Mouse (Mus musculus): ENCODE results near the gene Arsa.

The Arsa gene

GRCm38 (mm10) chr15:89477091-89477491 lies at the start of gene Arsa:
Gene Arsa (minus strand): TSS chr15:89477425.
- in situ Hi-C loops (cut with MboI; ENCODE audit: low pct_unique_long_range_greater_than_20kb in 1 of 2, low sequenced_read_pairs in 2 of 2, unreplicated experiment in 1 of 2), result no loop called here

GRCm38 (mm10) chr15:89526776-89527325 lies 49.6 kb upstream of the Arsa start:
- in situ Hi-C loops (cut with MboI; ENCODE audit: low pct_unique_long_range_greater_than_20kb in 1 of 2, low sequenced_read_pairs in 2 of 2, unreplicated experiment in 1 of 2), result no loop called here

- in situ Hi-C loops (cut with MboI; ENCODE audit: low pct_unique_long_range_greater_than_20kb in 1 of 2, low sequenced_read_pairs in 2 of 2, unreplicated experiment in 1 of 2), result no loop called here
These were observed 48.7 kb upstream of the Arsa start for GRCm38 (mm10) chr15:89525896-89526295.

- in situ Hi-C loops (cut with MboI; ENCODE audit: low pct_unique_long_range_greater_than_20kb in 1 of 2, low sequenced_read_pairs in 2 of 2, unreplicated experiment in 1 of 2), result no loop called here
These were observed 48.2 kb upstream of the Arsa start for GRCm38 (mm10) chr15:89525464-89525863.

- in situ Hi-C loops (cut with MboI; ENCODE audit: low pct_unique_long_range_greater_than_20kb in 1 of 2, low sequenced_read_pairs in 2 of 2, unreplicated experiment in 1 of 2), result no loop called here
These were observed 47.6 kb upstream of the Arsa start for GRCm38 (mm10) chr15:89524611-89525415.

GRCm38 (mm10) chr15:89524001-89524571 lies 46.9 kb upstream of the Arsa start:
- in situ Hi-C loops (cut with MboI; ENCODE audit: low pct_unique_long_range_greater_than_20kb in 1 of 2, low sequenced_read_pairs in 2 of 2, unreplicated experiment in 1 of 2), result no loop called here

- in situ Hi-C loops (cut with MboI; ENCODE audit: low pct_unique_long_range_greater_than_20kb in 1 of 2, low sequenced_read_pairs in 2 of 2, unreplicated experiment in 1 of 2), result no loop called here
These were observed 46.1 kb upstream of the Arsa start for GRCm38 (mm10) chr15:89523283-89523832.

- in situ Hi-C loops (cut with MboI; ENCODE audit: low pct_unique_long_range_greater_than_20kb in 1 of 2, low sequenced_read_pairs in 2 of 2, unreplicated experiment in 1 of 2), result no loop called here
These were observed 45.5 kb upstream of the Arsa start for GRCm38 (mm10) chr15:89522566-89523282.

- in situ Hi-C loops (cut with MboI; ENCODE audit: low pct_unique_long_range_greater_than_20kb in 1 of 2, low sequenced_read_pairs in 2 of 2, unreplicated experiment in 1 of 2), result no loop called here
These were observed 44.7 kb upstream of the Arsa start for GRCm38 (mm10) chr15:89521951-89522350.

GRCm38 (mm10) chr15:89512679-89513078 lies 35.5 kb upstream of the Arsa start:
- in situ Hi-C loops (cut with MboI; ENCODE audit: low pct_unique_long_range_greater_than_20kb in 1 of 2, low sequenced_read_pairs in 2 of 2, unreplicated experiment in 1 of 2), result no loop called here

GRCm38 (mm10) chr15:89507751-89508150 lies 30.5 kb upstream of the Arsa start:
- in situ Hi-C loops (cut with MboI; ENCODE audit: low pct_unique_long_range_greater_than_20kb in 1 of 2, low sequenced_read_pairs in 2 of 2, unreplicated experiment in 1 of 2), result no loop called here

GRCm38 (mm10) chr15:89504838-89505237 lies 27.6 kb upstream of the Arsa start:
- in situ Hi-C loops (cut with MboI; ENCODE audit: low pct_unique_long_range_greater_than_20kb in 1 of 2, low sequenced_read_pairs in 2 of 2, unreplicated experiment in 1 of 2), result no loop called here

GRCm38 (mm10) chr15:89501321-89501720 lies 24.1 kb upstream of the Arsa start:
- in situ Hi-C loops (cut with MboI; ENCODE audit: low pct_unique_long_range_greater_than_20kb in 1 of 2, low sequenced_read_pairs in 2 of 2, unreplicated experiment in 1 of 2), result no loop called here

- in situ Hi-C loops (cut with MboI; ENCODE audit: low pct_unique_long_range_greater_than_20kb in 1 of 2, low sequenced_read_pairs in 2 of 2, unreplicated experiment in 1 of 2), result no loop called here
These were observed 23.1 kb upstream of the Arsa start for GRCm38 (mm10) chr15:89500221-89500791.

GRCm38 (mm10) chr15:89499784-89500220 lies 22.6 kb upstream of the Arsa start:
- in situ Hi-C loops (cut with MboI; ENCODE audit: low pct_unique_long_range_greater_than_20kb in 1 of 2, low sequenced_read_pairs in 2 of 2, unreplicated experiment in 1 of 2), result no loop called here

- in situ Hi-C loops (cut with MboI; ENCODE audit: low pct_unique_long_range_greater_than_20kb in 1 of 2, low sequenced_read_pairs in 2 of 2, unreplicated experiment in 1 of 2), result no loop called here
These were observed 21.9 kb upstream of the Arsa start, which contains the start of gene Shank3 for GRCm38 (mm10) chr15:89498961-89499688. Gene Shank3 (plus strand): TSS chr15:89499623.

GRCm38 (mm10) chr15:89498049-89498960 lies 21.1 kb upstream of the Arsa start:
- in situ Hi-C loops (cut with MboI; ENCODE audit: low pct_unique_long_range_greater_than_20kb in 1 of 2, low sequenced_read_pairs in 2 of 2, unreplicated experiment in 1 of 2), result no loop called here

Data from mouse embryonic stem cell (cell line).